Mouse (Mus musculus) spleen, adult 2 months (tissue): ENCODE measurements around the gene Sort1. TPM values are rescaled to one million over a fixed set of nuclear protein-coding genes. Genes with fewer than 3 reads are reported as not detected.

Experiments used
- DNase-seq, 2 experiments: peaks; one replicate each; pipeline versions ENCODE4 v3.0.0 to v3.0.0-alpha.2; 2012 to 2021; ENCODE audit warnings: low spot score in 2 of 2, low read depth in 1 of 2
- H3K27ac ChIP-seq: fragments of 200-500 bp; 2 replicates; pipeline ENCODE4 v1.5.1; 2012; ENCODE audit warnings: low read length, inconsistent platforms; ENCODE audit not compliant: insufficient read depth
- H3K27me3 ChIP-seq: fragments of 200-500 bp; 2 replicates; pipeline ENCODE4 v1.6.1; 2012; ENCODE audit warnings: mild to moderate bottlenecking, moderate library complexity, low read length, inconsistent platforms; ENCODE audit not compliant: control insufficient read depth, insufficient read depth
- H3K36me3 ChIP-seq: fragments of 200-500 bp; 2 replicates; pipeline ENCODE4 v1.6.1; 2012; ENCODE audit warnings: mild to moderate bottlenecking, low read length, inconsistent platforms; ENCODE audit not compliant: control insufficient read depth, insufficient read depth
- H3K4me1 ChIP-seq: fragments of 200-500 bp; 2 replicates; pipeline ENCODE4 v1.6.1; 2011; ENCODE audit warnings: inconsistent platforms; ENCODE audit not compliant: control insufficient read depth, insufficient read depth, insufficient read length
- H3K4me3 ChIP-seq: fragments of 200-500 bp; 2 replicates; pipeline ENCODE4 v1.5.1; 2011; ENCODE audit warnings: mild to moderate bottlenecking, inconsistent platforms; ENCODE audit not compliant: insufficient read depth, insufficient read length; ENCODE audit errors: extremely low read depth
- CTCF ChIP-seq: fragments of 200-500 bp; IDR thresholded peaks from 2 replicates; pipeline ENCODE4 v1.5.1; 2011; ENCODE audit warnings: mild to moderate bottlenecking, inconsistent platforms; ENCODE audit not compliant: insufficient read depth, insufficient read length, insufficient replicate concordance; ENCODE audit errors: extremely low read depth
- POLR2A ChIP-seq: fragments of 200-500 bp; IDR thresholded peaks from 2 replicates; pipeline ENCODE4 v1.6.1; 2011; ENCODE audit warnings: low read depth, low read length, inconsistent platforms
- WGBS: fragments of 180-500 bp; shearing (Covaris S2); methylation state at CpG from one replicate; pipeline ENCODE4 v1.1.7; 2018; 5-methylcytosine and 5-hydroxymethylcytosine counted together
- polyA plus RNA-seq: library from polyadenylated mRNA; depleted of rRNA; stranded (reverse); fragments of >200 nt; gene quantifications from 2 replicates; pipeline ENCODE4 v1.2.3, GENCODE M21; 2012

Gene Sort1
- polyA plus RNA-seq, 1 experiment, result 11.4 TPM

DNA sequence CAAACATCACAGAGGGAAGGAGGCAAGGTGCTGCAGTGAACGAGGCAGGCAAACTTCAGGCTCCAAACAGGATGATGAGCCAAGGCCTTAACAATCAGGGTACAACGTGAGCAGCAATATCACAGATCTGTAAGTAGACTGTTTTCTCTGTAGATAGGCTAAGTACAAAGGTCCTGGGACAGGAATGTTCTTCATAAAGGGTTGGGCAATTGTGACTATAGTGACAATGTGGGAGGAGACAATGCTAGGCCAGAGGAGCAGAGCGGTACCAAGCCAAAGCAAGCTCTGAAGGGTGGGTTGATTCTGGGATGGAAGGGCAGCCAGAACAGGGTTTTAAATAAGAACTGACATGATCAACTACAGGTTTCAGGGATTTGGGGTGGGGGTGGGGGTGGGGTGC is 83.9 kb downstream of the Sort1 start:
- Histone ChIP-seq H3K27ac (no peak overlapping the region), H3K4me3 (no peak overlapping the region)
- 89% methylated on average over 3 of the region's 3 CpGs for WGBS

GRCm38 (mm10) chr3:108368721-108369120 is 84.8 kb downstream of the Sort1 start:
- TF ChIP-seq CTCF (no peak), POLR2A (no peak)
- no peaks in the 10 kb centered on the region for H3K27me3 ChIP-seq
- 80% methylated on average over 5 of the region's 5 CpGs for WGBS
- no peak overlapping the region for H3K27ac ChIP-seq
- no peaks in the 10 kb centered on the region for H3K36me3 ChIP-seq
- no peak for DNase-seq
- H3K4me3 ChIP-seq, result no peak overlapping the region
- no peaks in the 10 kb centered on the region for H3K4me1 ChIP-seq

More for the DNA sequence above, 83.9 kb downstream of the Sort1 start:
- no peaks in the 10 kb centered on the region; the same call in 1 of the 2 replicates for H3K4me1 ChIP-seq
- TF ChIP-seq POLR2A (no peak), CTCF (no peak)
- H3K27me3 ChIP-seq, result no peaks in the 10 kb centered on the region
- no peaks in the 10 kb centered on the region for H3K36me3 ChIP-seq
- no peak for DNase-seq

DNA sequence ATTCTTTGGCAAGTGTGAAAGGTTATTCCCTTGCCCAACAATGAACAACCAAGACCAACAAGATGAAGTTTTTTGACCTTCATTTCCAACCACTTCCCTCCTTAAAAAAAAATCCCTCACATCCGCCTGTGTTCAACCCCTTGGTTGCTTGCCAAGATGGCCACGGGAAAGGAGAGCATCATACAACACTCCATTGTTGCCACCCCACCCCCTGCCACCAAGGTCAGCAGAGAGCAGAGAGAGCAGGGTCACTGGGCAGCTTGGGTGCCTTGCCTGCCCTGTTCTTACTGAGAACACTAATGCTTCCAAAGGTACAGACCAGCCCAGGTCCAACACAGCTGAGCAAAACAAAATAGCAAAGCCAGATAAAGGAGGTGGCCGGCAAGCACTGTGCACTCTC is 88.4 kb downstream of the Sort1 start:
- Histone ChIP-seq H3K36me3 (no peaks in the 10 kb centered on the region), H3K4me1 (no peaks in the 10 kb centered on the region), H3K27ac (no peak overlapping the region), H3K27me3 (no peaks in the 10 kb centered on the region), H3K4me3 (no peak overlapping the region)
- TF ChIP-seq CTCF, result no peak
- no peak for TF ChIP-seq POLR2A
- no peak for DNase-seq
- 51% methylated on average over 3 of the region's 3 CpGs for WGBS

GRCm38 (mm10) chr3:108372691-108373090 is 88.8 kb downstream of the Sort1 start:
- WGBS, result 77% methylated on average over 3 of the region's 3 CpGs
- Histone ChIP-seq H3K36me3 (no peaks in the 10 kb centered on the region), H3K27me3 (no peaks in the 10 kb centered on the region), H3K27ac (no peak overlapping the region), H3K4me3 (no peak overlapping the region), H3K4me1 (no peaks in the 10 kb centered on the region)
- TF ChIP-seq CTCF, result no peak
- TF ChIP-seq POLR2A, result no peak
- DNase-seq, result no peak

GRCm38 (mm10) chr3:108378875-108379663 is 95.2 kb downstream of the Sort1 start:
- TF ChIP-seq CTCF, result no peak
- TF ChIP-seq POLR2A, result no peak
- no peaks in the 10 kb centered on the region for H3K27me3 ChIP-seq
- peaks cover 6% of the 10 kb centered on the region; the same call in 1 of the 2 replicates for H3K4me1 ChIP-seq
- H3K36me3 ChIP-seq, result no peaks in the 10 kb centered on the region
- H3K4me3 ChIP-seq, result no peak overlapping the region
- H3K27ac ChIP-seq, result no peak overlapping the region
- DNase-seq, result no peak
- 83% methylated on average over 7 of the region's 7 CpGs for WGBS

DNA sequence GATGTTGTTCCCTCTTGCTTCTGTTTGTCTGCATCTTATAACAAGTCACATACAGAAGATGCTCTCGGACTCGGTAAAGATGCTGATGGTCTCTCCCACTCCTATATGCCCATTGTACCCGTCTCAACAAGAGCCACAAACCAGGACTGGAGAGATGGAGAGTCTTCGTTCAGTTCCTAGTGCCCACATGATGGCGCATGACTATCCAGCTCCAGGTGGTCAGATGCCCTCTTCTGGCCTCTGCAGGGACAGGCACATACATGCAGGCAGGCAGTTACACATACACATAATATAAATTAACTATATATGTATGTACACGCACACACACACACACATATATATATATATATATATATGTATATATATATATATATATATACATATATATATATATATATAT is 96.8 kb downstream of the Sort1 start:
- H3K27ac ChIP-seq, result no peak overlapping the region
- H3K4me1 ChIP-seq, result peaks cover 6% of the 10 kb centered on the region; the same call in 1 of the 2 replicates
- no peaks in the 10 kb centered on the region for H3K27me3 ChIP-seq
- WGBS, result 84% methylated on average over 6 of the region's 6 CpGs
- no peak for DNase-seq
- no peaks in the 10 kb centered on the region for H3K36me3 ChIP-seq
- no peak overlapping the region for H3K4me3 ChIP-seq
- TF ChIP-seq CTCF, result peak; percentile 31; the same call in 1 of the 2 replicates
- no peak for TF ChIP-seq POLR2A

DNA sequence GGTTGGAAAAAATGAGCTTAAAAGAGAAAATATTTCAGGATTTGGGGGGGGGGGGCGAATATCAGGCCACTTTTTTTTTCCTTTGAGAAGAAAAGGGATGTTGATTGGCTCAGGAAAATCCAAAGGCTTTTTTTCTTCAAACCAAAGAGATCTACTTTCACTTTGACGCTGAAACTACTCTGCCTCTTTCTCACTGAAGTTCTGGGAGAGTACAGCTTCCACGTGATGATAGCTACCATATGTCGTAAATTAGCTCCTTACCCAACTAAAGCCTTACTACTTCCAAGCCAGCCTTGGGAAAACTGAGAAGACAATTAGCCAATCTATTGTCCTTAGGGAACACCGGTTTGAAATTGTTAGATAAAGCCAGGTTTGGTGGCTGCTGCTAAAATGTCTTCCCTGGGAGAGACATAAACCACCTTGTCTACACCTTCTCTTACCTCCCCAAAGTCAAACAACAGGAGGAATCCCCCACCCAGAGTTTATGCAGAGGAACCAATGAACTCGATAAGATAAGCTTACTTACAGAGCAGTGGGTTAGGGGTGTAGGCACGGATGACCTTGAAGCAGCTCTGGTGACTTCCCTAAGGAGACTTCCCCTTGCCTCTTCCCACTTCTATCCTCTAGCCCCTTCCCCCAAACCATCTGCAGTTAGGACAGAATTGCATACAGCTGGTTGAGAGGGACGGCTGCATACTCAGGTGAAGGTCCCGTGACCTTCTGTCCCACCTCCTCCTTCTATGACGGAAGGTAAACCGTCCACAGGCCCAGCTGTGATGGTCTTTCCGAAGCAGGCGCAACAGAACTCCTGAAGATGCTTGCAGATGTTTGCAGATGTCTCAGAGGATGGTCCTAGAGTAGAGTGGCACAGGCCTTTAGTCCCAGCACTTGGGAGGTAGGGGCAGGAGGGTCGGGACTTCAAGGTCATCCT is 98.3 kb downstream of the Sort1 start:
- Histone ChIP-seq H3K4me1 (peaks cover 6% of the 10 kb centered on the region; the same call in 1 of the 2 replicates), H3K4me3 (no peak overlapping the region), H3K36me3 (no peaks in the 10 kb centered on the region), H3K27me3 (no peaks in the 10 kb centered on the region), H3K27ac (no peak overlapping the region)
- TF ChIP-seq CTCF (no peak), POLR2A (no peak)
- DNase-seq, result no peak
- 55% methylated on average over 14 of the region's 14 CpGs for WGBS
